Mouse (Mus musculus): ENCODE data around the gene Fhit.

Fhit gene

DNA sequence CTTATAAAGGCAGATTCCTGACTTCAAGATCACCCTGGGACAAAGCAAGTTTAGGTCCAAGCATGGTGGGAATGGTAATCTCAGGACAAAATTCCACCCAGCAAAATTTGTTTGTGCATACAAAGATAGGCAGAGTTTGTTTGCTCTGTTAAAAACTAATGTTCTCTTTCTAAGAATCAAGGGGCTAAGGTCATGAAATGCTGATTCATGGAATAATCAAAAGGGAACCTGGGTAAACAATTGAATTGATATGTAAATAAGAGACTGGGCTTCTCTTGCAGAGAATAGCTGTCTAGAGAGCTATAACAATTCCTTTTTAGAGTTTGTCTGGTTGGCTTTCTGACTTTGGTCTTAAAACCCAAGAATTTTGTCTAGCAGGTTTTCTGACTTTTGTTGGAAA is 647.8 kb downstream of the Fhit start:
- CTCF ChIA-PET = no interaction called here

DNA sequence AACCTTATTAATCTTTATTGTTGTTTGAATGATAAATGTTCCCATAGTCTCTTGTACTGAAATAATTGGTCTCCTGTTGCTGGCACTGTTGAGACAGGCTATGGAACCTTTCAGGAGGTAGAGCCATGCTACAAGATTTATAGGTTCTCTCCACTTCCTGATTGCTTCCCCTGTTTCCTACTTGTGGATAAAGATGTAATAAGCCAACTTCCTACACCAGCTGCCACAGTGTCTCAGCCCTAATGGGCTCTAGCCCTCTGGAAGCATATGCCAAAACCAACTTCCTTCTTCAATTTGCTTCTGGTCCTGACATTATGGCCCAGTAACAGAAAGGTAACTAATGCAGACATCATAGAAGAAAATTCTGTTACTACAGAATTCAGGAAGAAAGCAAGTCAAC is 652.6 kb downstream of the Fhit start:
- CTCF ChIA-PET = no interaction called here

GRCm38 (mm10) chr14:10507560-10507959 is 654.3 kb downstream of the Fhit start:
- CTCF ChIA-PET = no interaction called here

- CTCF ChIA-PET = no interaction called here
Observed at GRCm38 (mm10) chr14:10485798-10486197, 676.0 kb downstream of the Fhit start.

DNA sequence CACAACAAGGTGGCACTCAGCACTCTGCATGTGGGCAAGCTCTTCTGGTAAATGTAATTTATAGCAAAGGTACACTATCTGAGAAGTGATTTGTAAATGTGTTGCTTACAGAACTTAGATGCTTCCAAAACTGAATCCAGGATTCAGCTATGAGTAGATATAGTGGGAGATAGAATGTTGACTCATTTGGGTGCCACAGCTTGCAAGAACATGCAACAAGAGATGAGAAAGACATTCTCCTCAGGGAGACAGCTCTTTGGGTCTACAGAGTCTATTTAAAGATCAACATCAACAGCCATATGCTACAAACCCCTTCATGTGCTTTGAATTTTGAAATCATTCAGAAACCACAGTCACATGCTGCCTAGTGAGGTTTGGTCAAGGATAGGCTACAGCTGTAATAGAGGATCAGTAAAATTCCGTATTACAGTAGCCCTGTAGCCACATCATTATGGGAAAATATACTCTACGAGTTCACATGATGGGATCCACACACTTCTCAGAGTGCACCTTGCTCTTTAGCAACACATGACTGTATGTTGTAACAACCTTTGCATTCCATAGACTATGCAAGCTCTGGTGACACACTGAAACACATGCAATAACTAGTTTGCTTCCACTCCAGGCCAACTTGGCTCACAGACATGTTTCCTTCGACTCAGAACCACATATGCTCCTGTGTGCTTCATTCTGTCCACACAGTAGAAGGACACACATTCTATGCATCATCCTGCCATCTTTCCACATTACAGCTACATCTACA is 678.8 kb downstream of the Fhit start:
- CTCF ChIA-PET = no interaction called here

GRCm38 (mm10) chr14:10481370-10481769 is 680.5 kb downstream of the Fhit start:
- CTCF ChIA-PET = no interaction called here

- CTCF ChIA-PET = no interaction called here
Observed at GRCm38 (mm10) chr14:10480681-10481080, 681.2 kb downstream of the Fhit start.

- CTCF ChIA-PET = no interaction called here
Observed at GRCm38 (mm10) chr14:10453001-10453861, 708.6 kb downstream of the Fhit start.

- CTCF ChIA-PET = no interaction called here
Observed at GRCm38 (mm10) chr14:10452234-10452633, 709.6 kb downstream of the Fhit start.

DNA sequence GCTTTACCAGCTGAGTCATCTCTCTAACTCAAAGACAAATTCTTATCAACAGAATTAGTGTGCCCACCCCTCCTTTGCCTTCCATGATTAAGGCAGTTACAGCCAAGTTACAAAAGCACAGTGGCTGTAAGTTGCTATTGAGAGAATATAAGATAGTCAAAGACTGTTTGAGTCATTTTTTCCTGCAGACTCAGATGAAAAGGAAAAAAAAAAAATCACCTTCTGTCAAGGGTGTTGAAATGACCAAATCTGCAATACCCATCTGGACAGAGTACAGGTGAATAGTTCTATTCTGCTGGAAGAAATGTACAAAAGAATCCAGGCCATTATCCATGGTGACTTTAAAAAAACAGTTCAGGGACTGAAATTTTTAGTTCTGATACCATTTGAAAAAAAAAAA is 716.5 kb downstream of the Fhit start:
- CTCF ChIA-PET = no interaction called here

DNA sequence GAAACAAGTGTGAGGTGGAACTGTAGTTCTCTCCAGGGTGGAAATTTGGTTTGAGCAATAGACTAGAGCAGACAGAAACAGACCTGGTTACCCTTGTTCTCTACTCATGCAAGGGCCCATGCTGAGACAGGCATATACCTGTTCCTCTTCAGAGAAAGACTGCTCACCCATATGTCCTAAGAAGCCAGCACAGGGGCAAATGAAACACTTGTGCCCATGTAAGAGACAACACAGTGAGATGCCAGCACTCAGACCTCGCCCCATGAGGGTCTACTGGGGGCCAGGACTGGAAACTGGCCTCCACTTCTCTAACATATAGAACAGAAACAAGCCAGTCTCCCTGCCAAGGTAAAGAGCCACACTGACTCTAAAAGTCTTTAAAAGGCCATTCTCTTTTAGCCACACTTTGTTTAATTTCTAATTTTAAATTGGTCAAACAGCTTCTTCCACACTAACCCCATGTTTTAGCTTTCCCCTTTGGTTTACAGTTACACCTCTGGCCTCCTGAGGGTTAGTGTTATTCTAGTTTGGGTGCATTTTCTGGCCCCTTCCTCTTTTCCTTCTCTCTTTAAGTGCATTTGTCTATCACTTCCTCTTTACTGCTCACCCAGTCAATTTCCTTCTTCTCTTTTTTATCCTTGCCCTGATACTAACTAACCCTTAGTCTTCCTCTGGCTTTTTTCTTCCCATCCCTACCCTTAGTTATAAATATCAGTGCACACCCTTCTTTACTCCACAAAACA is 722.7 kb downstream of the Fhit start:
- CTCF ChIA-PET = no interaction called here

DNA sequence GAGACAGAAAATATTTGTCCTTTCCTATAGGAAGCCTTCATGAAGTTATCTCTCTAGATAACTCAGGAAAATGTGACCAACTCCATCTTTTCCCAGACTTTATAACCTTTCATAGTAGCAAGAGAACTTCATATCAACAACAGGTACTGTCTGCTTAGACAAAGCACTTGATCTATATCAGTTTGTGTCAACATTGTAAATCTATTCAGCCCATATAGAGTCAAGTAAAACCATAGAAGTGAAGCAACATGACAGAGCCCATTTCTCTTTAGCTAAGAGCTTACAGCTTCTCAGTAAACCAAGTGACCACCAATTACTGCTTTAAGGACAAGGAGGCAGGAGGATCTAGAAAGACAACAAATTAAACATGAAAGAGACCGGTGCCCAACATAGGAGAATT is 725.6 kb downstream of the Fhit start:
- CTCF ChIA-PET = no interaction called here

GRCm38 (mm10) chr14:10432502-10432901 is 729.3 kb downstream of the Fhit start:
- CTCF ChIA-PET = no interaction called here

DNA sequence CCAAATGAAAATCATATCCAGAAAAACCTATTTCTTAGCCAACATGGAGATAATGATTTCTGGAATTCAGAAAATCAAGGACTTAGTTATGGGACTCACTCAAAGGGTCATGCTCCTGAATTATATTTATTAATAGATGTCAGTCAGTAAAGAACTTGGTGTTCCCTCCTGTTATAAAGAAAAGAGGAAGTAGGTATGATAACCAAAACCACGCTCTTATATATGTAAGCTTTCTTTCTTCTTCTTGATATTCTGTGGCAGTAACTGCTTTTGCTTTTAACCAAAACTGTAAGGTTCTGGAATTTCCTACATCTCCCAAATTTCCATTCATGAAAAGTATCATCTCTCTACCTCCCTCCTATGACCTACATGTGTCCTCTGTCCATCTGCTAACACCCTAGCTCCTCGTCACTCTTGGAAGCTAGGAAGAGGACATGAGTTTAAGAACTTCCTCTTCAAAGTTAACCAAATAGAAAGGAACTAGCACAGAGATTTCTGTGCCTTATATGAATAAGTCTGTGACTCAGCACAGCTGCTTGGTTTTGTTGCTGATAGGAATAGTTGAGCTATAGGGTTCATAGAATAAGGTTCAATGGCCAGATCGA is 731.3 kb downstream of the Fhit start:
- CTCF ChIA-PET = interaction anchor here (0.6 kb wide), 1 partner anchor 93 kb away, joined by 4 read pairs; no protein-coding TSS in a partner anchor

DNA sequence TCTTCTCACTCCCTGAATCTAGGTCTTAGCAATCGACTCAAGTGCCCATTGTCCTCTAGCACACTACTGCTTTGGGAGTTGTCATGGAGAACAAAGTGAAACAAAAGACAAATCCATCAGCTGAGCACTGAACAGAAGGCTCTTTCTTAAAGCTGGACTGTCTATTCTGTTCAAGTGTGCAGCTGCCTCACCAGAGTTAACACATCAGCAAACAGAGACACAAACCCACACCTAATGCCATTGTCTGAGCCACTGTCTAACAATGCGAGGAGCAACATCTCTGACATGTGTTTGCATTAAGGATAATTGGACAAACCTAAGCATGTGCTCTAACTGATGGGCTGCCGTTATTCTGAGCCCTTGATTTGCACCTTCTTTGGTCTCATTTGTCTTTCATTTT is 738.3 kb downstream of the Fhit start:
- CTCF ChIA-PET = no interaction called here

DNA sequence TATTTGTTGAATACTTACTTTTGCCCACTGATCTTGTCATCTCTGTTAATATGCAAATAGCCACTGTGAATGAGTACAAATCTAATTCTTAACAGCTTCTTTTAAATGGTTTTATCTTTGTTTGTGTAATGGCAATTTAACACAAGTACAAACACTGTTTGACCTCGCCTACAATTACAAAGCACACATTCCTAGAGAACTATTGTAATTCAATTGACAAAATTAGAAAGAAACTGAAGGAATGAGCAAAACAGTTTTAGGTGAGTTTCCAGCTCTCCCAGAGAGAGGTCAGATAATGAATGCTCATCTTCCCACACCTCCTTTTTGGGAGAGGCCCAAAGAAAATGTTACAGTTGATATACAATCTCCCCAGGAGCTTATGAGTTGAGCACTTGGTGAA is 739.6 kb downstream of the Fhit start:
- CTCF ChIA-PET = interaction anchor here (0.7 kb wide), 1 partner anchor 28 kb away, joined by 4 read pairs; no protein-coding TSS in a partner anchor

GRCm38 (mm10) chr14:10415068-10415467 is 746.8 kb downstream of the Fhit start:
- CTCF ChIA-PET = no interaction called here

DNA sequence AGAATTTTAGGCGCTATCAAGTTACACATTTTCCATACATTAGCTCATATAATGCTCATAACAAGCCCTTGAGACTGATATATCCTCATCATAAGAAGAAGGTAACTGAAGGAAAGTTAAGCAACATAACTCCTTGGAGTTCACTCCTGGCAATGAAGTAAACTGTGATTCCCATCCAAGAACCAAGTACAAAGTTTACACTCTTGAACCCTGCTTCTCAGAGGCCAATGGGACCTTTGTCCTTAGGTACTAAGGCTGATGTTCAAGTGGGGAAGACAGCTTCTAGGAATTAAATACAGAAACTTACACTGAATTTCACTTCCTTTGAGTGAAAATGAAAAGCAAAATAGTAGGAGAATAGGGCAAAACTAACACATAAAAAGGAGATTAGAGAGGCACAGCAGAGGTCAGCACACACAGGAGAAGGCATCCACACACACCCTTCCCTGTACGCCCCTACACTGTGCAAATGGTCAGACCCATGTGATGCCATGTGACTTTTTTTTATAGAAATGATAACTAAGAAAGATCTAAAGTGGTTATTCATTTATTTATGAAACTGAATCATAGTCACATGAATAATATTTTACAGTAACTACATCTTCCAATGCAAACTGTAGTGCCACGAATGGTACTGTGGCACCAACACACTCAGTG is 752.4 kb downstream of the Fhit start:
- CTCF ChIA-PET = no interaction called here

- CTCF ChIA-PET = no interaction called here
Observed at GRCm38 (mm10) chr14:10405346-10405745, 756.5 kb downstream of the Fhit start.

GRCm38 (mm10) chr14:10367783-10368680 is 793.8 kb downstream of the Fhit start:
- CTCF ChIA-PET = no interaction called here

GRCm38 (mm10) chr14:10366808-10367207 is 795.0 kb downstream of the Fhit start:
- CTCF ChIA-PET = no interaction called here

Measured in spleen, embryonic (tissue).